Mouse (Mus musculus) ES-CJ7 (cell line): ENCODE measurements at regions not wholly inside any gene's neighbourhood (a gene's known extent, or its start where the extent isn't known, plus 50 kb on each side); places are given as distances from the start of the nearest gene placed in this dataset.
A peak's percentile ranks its signal among the peaks of the same experiment; 100 is the strongest.
"Not testable (repeated sequence)": the region's sequence is repeated elsewhere in the genome, so short reads cannot be mapped to it uniquely, and the experiment has no call there.

Experiments used
- DNase-seq: peaks from one replicate; pipeline ENCODE4 v3.0.0; 2011; ENCODE audit warnings: low read depth, low spot score

DNA sequence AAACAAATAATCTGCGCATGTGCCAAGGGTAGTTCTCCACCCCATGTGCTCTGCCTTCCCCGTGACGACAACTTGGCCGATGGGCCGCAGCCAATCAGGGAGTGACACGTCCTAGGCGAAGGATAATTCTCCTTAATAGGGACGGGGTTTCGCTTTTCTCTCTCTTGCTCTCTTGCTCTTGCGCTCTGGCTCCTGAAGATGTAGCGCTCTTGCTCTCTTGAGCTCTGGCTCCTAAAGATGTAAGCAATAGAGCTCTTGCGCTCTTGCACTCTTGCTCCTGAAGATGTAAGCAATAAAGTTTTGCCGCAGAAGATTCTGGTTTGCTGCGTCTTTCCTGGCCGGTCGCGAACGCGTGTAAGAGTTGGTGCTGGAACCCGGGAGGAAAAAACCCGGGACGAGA, 384.3 kb upstream of the 5730507C01Rik start:
- DNase-seq = not testable (repeated sequence)

DNA sequence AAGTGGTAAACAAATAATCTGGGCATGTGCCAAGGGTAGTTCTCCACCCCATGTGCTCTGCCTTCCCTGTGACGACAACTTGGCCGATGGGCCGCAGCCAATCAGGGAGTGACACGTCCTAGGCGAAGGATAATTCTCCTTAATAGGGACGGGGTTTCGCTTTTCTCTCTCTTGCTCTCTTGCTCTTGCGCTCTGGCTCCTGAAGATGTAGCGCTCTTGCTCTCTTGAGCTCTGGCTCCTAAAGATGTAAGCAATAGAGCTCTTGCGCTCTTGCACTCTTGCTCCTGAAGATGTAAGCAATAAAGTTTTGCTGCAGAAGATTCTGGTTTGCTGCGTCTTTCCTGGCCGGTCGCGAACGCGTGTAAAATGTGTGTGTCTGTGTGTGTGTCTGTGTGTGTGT, 381.1 kb upstream of the 5730507C01Rik start:
- DNase-seq = not testable (repeated sequence)

DNA sequence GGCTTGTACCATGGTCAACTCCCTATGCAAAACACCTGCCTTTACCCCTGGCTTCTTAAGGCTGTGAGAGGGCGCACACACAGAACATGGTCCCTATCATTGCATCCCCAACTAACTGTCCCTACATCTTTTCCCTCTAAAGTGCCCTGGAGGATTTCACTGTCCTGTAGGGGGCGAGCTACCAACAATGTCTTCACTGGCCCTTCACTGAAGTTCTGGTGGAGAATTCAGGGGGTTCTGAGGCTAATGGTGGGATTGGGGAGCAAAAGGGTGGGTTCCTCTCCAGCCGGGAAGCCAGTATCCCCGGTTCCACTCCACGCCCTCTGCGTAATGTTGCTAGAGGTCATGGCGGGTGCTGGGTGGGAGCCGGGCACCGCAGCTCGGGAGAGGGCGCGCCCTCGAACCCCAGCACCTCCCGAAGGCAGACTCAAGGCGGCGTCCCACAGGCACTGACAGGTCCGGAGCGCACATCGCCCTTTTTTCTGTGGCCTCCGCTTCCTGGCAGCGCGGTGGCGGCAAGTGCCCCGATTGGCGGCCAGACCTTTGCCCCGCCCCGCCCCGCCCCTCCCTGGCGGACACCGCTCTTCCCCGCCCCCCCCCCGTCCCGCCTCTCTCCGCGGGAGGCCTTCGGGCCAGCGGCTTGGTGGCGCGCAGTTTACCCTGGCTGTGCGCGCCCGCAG, 378.9 kb upstream of the 5730507C01Rik start:
- DNase-seq = peak; percentile 92

DNA sequence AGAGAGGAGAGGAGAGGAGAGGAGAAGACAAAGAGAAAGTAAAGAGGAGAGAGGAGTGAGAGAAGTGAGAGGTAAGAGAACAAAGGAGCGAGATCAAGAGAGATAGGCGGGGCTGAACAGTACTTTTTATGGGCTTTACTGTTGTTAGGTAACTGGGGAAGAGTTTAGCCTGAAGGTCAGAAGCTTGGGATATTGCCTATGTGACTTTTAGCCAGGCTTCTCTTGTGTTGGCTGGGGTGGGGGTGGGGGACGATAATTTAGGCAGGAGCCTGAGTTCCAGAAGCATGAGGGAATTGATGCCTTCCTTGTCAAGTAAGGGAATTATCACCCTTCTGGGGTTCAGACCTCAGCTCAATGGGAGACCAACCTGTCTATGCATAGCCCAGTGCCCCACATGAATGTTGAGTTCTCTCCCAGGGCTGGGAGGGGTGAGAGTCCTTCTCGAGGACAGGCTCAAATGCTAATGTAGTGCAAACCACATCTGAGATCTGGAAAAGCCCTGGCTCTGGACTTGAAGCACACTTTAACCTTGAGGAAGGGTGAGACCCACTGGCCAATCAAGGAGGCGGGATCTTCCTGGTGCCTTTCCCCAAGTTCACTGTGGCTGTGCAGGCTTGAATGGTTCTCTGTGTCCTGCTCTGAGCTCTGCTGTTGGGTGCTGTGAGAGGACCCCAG, 373.8 kb upstream of the 5730507C01Rik start:
- peak; percentile 71 for DNase-seq
